Mouse (Mus musculus) CD8-positive naive resting alpha-beta T cell, adult 2 months (primary cell): ENCODE data around the gene Dlat.
"Not testable (repeated sequence)": the region's sequence is repeated elsewhere in the genome, so short reads cannot be mapped to it uniquely, and the experiment has no call there.

Source experiments
- DNase-seq, 2 experiments: peaks; one replicate each; pipeline ENCODE4 v3.0.0; 2022; ENCODE audit warnings: low read depth in 2 of 2, low spot score in 2 of 2

Dlat gene

DNA sequence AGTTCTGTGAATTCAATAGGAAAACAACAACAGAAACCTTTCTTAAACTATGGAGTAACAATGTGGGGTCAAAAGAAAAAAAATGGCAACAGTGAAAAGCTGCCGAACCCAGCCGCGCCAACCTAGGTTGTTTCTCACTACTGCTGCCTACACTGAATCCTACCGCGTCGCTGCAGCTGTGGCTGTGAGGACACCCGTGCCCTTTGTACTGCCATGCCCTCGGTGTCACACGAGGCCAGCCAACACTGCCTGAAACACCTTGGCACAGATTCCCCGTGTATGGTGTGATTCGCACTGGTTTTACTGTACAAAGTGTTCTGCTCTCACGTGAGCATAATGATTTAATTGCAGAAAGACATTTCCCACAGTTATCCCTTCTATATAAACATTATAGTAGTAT, 851 bp upstream of the Dlat start:
- DNase-seq = peak; percentile 4 to 6

DNA sequence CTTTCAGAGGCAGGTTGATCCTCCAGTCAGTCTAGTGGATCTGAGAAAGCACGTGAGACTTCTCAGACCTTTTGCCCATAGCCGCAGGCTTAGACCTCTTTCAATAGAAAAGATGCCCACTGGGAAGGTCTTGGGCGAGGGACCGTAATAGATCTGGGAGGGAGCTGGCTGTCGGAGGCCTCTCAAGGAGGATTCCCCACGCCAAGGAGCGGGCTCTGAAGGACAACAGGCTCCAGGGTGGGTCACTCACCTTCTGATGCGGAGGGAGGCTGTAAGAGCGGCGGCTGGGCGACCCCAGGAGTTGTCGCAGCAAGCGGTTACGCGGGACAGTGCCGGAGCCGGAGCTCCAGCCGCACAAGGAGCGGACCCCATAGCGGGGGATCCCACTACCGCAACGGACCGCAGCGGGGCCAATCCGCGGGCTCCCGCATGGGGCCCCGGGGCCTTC, 615 bp downstream of the Dlat start:
- DNase-seq = peak; percentile 0 to 1

DNA sequence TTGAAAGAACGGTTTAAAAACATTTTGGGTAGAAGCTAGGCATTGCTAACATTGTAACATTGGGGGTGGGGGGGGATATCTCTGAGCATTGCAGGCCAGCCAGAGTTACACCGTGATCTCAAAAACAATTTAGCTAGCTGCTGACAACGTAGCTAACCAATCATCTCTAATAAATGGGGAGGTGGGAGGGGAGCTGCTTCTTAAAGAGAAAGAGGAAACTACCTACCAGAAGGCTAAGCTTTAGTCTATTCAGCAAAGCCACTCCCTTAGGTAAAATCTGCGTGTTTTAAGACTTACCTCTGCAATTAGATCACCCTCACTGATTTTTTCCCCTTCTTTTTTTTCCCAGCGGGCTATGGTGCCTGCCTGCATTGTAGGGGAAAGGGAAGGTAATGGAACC, 1.2 kb downstream of the Dlat start:
- DNase-seq = no peak

DNA sequence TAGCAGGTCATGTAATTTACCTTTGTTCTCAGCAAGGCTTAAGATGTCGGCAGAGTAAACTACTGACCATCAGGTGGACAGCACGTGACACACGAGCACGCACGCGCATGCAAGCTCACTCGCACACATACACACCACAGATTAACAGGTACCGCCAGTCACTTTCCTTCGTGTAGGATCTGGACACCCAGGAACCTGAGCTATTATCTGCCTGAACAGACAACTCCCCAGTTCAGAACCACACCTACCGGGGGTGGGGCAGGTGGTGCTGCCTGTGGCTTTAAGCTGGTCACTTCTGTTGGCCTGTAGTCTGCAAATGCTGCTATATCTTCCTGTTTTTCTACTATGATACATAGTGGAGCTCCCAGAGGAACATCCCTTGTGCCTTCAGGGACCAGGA, 9.1 kb downstream of the Dlat start:
- DNase-seq = no peak

DNA sequence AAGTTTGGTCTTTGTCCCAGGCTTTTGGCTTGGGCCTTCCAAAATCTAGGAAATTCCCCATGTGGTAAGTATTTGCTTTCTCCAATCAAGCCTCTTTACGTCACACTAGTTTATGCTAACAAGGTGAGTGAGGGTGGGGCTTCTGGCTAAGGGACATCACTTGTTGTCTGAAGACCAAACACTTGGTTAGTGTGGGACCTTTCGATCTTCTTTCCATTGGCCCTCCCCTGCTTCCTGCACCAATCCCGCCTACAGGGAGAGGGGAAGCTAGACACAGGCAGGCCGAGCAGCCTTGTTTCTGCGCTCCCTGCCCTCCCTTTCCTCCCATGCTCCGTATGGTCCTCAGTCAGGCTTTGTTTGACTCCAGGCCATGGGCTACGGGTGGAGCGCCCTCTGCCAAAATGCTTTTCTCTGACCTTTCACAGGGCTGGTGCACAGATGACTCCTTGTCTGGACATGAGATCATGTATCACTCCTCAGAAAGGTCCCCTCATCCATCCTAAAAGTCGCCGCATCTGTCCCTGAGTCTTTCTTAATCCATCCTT, 12.7 kb downstream of the Dlat start:
- DNase-seq = no peak

DNA sequence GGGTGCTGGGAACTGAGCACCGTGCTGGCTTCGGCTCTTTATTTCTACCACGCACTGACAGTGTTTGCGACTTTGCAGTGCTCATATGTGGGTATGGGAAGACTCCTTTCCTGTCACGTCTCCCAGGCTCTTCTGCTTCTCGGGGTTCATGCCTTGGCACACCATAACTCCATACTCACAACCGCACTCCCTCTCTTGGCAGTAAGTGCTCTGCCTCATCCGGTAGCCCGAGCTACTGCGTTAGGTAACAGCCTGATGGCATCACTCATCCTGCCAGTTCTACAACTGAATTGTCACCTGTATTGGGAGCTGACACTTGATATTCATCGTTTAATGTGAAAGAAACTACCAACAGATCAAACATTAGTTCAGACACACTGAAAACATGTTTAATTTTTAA, 25.3 kb downstream of the Dlat start:
- no peak for DNase-seq

DNA sequence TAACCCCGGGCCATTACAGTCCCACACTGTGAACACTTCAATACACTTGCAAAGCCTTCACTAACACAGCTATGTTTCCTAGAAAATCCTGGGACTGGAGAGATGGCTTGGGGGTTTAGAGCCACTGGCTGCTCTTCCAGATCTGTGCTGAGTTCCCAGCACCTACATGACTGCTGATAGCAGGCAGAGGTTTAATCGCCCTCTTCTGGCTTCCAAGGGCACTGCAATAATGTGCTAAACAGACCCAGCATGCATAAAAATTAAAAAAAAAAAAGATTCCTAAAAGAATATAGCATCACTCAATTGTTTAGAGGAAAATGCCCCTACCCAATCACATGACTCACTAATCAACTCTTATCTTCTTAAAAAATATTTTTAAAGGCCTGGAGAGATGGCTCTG, 26.5 kb downstream of the Dlat start:
- DNase-seq = no peak

DNA sequence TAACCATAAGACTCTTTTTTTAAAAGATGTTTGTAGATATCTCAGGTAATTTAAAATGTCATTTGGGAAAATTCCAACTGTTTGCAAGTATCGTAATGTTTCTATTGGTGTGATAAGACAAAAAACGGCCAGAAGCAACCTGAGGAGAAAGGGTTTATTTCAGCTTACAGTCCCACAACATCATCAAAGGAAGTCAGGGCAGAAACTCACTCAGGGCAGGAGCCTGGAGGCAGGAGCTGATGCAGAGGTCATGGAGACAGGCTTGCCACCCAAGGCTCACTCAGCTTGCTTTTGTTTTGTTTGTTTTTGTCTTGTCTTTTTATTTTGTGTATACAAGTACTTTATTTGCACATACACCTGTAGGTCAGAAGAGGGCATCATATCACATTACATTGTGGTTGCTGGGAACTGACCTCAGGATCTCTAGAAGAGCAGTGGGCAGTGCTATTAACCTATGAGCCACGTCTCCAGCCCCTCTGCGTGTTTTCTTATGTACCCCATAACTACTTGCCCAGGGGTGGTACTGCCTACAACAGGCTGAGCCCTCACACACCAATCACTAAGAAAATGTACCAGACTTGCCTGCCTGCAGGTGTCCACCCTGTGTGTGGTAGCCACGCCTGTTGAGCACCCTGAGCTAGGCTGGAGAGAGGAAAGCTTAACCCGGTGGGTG, 27.4 kb downstream of the Dlat start:
- DNase-seq = no peak

DNA sequence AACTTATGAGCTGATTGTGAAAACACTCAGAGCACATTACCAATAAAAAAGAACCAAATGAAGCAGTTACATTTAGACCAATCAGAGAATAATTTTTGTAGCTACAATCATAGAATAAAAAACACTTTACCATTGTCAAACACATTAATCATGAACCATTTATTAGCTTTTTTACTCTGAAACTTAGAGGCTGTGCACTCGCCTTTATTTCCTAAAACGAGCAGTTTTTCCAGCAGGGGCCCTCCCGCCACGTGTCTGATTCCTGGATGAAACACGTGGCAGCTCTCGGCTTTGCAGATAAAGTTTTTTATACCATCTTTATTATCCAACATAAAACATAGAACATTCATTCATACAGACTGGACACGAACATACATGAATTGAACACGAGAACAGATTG, 28.7 kb downstream of the Dlat start:
- DNase-seq = not testable (repeated sequence)

DNA sequence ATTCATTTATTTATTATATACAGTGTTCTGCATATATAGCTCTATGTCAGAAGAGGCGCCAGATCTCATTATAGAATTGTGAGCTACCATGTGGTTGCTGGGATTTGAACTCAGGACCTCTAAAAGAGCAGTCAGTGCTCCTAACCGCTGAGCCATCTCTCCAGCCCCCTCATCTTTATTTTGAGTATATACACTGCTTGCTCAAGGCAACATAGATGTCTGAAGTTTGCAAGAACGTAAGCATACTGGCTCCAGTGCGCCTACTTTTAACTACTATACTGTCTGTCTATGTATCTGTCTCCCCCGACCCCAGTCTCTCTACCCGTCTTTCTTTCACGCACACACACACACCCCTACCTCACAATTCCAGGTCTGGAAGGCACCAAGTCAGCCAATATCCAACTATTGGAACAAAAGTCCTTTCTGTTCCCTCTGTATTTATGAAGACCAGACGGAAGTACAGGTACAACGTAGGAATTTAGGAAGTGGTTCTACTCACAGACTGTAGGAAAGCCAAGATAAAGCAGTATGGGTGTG, 41.7 kb downstream of the Dlat start:
- no peak for DNase-seq

DNA sequence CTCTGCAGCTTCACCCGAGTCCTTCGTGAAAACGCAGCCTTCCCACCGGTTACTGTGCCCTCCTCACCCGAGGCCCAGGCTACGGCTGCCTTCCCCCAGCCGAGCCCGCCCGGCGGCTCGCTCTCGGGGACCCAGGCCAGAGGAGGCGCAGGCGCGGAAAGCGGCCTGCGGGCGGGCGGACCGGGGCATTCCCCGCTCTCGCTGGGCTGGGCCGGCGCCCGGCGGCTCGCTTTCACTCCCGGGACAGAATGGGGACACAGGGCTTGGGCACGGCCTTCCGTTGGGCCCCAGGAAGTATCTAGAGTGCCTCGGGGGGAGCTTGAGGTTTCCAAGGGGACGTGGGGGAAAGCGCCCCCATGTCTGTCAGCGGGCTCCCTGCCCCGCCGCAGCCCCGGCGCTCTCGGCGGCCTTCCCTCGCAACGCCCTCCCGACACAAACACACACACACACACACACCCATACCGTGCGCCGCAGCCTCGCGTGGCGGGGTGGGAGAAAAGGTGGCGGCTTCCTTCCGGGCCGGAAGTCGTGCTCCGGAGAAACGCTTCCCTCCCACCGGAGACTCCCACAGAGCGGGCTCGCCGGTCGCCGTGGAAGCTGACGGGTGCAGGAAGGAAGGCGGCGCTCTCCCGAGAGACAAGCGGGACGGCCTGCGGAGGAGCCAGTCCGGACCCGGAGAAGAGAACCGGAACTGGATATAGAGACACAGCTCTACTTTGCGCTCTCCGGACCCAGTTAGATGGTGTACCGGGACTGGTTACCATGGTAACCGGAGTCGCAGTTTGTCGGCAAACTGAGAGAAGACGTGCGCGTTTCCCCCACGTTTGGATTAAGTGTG, 42.6 kb downstream of the Dlat start, which contains the start of the genes Pih1d2 and Nkapd1:
TSS of gene Pih1d2 (plus strand) at position 556 of the 838 bp plus-strand sequence.
TSS of gene Nkapd1 (minus strand) at position 699 of the 838 bp plus-strand sequence.
- peak; percentile 88 to 91 for DNase-seq

DNA sequence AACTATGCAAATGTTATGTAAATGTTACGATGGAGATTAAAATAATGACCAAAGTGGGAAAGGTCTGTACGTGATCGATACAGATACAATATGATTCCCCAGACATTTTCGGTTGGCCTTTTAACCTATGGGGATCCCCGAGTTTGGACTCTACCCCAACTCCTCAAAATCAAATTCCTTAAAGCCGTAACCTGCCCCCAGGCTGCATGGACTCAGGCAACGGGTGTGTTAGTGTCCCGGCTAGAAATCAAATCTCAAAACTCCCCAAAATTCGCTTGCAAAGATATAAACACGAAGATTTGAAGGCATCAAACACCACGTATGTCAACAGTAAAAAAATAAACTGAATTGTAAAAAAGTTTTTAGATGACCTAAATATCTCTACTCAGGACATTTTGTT, 43.4 kb downstream of the Dlat start:
- DNase-seq = no peak

DNA sequence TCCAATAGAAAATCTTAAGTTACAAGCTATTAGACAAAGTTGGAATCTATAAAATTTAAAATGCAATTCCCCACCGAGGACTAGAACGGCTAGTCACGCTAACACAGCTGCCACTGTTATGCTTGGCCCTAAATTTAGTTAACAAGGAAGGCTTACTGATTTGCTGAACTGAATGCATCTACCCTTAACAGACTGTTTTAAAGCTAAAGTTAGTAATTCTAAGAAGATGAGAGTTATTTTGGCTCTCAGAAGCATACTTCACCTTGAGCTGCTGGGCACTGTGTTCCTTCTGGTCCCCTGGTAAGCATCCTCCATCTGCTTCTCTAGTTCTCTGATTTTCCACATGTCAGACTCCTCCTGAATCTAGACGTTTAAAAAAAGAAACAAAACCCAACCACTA, 47.5 kb downstream of the Dlat start:
- no peak for DNase-seq

DNA sequence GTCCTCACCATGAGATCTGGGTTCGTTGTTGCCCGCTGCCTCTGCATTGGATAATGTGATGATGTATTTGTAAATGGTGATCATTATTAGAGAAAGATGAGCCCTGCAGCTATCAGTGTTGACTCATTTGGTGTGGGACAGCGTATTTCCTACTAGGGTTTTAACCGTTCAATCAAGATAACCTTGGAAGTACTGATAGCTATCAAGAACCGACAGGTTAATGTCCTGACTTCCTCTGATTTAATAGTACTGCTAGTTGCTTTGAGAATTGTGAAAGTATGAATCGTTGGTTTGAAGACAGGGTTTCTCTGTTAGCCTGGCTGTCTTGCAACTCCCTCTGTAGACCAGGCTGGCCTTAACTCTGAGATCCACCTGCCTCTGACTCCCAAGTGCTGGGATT, 55.2 kb downstream of the Dlat start:
- DNase-seq = no peak

DNA sequence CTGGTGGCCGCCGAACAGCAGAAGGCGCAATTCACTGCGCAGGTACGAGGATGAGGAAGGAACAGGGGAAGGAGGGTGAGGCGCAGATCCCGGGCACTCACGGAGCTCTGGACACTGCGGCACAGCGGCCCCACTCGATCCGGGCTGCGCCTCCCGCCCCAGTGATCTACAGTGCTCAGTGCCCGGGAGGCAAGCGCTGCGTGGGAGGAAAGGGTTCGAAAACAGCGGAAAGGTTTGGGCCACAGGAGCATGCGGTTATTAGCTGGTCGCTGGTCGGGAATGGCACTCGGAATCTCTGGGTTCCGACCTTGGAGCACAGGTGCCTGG, 55.6 kb downstream of the Dlat start:
- DNase-seq = no peak

DNA sequence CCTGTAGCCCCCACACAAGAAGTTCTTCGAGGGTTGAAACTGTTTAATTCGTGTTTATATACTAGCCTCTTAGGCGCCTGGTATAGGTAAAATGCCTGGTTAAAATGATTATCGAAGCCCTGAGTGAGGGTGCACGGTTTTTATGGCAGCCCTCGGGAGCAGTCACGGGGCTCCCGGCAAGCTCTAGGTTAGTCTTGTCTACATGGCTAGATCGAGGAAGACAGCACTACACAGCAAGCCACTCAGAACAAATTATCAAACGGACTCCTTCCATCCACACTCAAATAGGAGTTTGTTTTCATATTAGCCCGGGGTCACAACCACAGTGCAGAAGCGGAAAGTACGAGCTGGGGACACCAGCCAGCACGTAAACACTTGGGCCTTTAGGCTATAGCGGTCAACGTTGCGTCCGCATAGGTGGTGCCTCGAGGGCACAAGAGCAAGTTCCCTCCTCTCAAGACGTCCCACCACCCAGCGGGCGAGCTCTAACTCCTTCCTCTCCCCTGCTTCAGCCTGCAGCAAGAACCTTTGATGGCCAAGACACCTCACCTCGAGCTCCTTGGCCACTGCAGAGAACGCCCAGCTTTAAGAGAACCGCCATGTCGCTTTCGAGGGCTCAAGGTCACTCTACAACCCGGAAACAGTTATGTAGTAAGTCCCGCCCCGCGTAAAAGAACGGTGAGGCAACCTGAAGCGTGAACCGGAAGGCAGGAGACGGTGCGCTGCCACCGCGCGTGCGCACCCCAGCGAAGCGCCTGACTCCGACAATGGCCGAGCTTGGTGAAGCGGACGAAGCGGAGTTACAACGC, 56.2 kb downstream of the Dlat start, which contains the start of the genes Sdhd and Timm8b:
TSS of gene Sdhd (minus strand) at position 624 of the 809 bp plus-strand sequence.
TSS of gene Timm8b (plus strand) at position 722 of the 809 bp plus-strand sequence.
- peak; percentile 90 for DNase-seq

DNA sequence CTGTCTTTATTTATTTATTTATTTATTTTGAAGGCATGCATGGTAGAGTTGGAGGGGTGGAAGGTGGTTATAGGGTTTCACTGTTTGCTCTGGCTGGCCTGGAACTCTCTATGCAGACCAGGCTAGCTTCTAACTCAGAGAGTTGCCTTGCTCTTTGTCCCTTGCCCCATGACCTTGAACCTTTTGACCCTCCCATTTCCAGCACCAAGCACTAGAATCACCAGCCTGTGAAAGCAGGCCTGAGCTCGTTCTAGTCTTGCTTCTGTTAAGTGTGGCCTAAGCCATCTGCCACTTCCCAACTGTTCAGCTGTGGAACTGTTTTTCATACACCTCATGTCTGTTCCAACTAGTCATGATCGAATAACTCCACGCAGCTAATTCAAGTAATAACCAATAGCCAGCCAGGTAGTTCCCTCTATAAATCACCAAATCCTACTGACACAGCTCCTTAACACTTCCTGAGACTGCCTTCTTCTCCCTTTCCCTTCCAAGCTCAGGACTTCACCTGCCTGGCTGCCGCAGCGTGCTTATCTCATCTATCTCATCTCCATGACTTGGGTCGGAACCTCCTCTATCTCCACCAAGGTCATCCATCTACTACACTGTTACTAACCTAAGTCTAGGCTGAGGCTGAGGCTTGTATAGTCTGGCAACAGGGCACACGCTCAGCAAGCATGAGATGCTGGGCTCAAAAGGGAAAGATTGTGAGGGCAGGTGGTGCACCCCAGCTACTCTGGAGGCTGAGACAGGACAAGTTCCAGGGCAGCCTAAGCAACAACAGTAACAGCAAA, 57.3 kb downstream of the Dlat start:
- DNase-seq = no peak

DNA sequence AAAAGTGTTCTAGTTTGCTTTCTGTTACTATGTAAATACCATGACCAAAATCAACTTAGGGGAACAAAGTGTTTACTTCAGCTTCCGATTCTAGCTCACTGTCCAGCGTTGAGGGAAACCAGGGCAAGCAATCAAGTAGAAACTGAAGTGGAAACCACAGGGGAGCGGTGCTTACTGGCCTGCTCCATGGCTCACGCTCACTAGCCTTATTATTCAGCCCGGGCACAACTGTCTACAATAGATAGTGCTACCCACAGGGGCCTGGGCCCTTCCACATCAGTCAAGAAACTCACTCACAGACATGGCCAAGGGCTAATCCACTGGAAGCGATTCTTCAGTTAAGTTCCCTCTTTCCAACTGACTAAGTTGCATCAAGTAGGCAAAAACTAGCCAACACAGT, 58.0 kb downstream of the Dlat start:
- no peak for DNase-seq

DNA sequence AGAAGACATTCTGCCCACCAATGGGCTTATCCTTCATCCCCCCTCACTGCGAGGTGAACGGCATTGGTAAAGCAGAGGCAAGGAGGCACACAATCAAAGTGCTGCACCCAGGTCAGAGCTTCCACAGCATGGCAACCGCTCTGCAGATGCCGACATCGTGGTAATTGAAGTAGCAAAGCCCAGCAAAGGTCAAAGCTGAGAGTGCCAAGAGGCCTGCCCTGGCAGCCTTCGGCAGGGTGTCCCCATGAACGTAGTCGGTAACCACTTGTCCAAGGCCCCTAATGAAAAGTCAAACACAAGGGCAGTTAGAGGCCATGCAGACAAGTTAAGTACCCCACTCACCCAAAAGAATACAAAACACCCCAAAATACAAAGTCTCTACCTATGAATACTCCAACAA, 62.6 kb downstream of the Dlat start:
- no peak for DNase-seq

DNA sequence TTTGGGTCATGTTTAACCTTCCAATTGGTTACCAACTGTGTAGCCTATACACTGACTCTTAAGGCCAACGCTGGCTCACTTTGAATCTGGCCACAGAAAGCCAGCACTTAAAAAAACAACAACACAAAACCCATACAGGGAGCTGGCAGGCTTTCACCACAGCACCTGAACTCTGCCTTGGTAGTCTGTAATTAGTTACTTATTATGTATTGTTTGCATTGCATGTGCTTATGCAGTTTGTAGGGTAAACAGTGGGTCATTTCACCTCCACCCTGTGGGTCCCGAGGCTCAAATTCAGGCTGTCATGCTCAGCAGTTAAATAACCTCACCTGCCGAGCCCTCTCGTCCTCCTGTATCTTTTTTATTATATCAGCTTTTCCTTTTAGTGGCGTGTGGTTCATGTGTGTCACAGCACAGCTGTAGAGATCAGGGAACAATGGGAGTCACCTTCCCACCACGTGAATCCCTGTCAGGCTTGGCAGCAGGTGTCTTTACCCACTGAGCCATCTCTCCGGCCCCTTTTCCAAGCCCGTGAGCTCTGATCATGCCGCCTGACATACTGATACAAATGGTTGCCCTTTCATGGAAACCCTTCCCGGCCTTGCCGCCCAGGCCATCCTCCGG, 64.7 kb downstream of the Dlat start:
- DNase-seq = no peak
